Mouse (Mus musculus): ENCODE results near the gene Gm17387. TPM values are rescaled to one million over a fixed set of nuclear protein-coding genes. Genes with fewer than 3 reads are reported as not detected.

Gm17387 gene
- total and polyA plus RNA-seq, 2 experiments = not detected

- Histone ChIP-seq H3K27me3 (ENCODE audit: control insufficient read depth, insufficient read depth, low read length) (no peaks in the 10 kb centered on the region), H3K9ac (ENCODE audit: low read depth, low read length) (no peak overlapping the region), H3K79me2 (ENCODE audit: control insufficient read depth, insufficient read depth, low read length) (no peaks in the 10 kb centered on the region), H3K4me3 (ENCODE audit: insufficient read depth, low read depth, low read length) (no peak overlapping the region), H3K27ac (replicated peaks; ENCODE audit: insufficient read depth, low read depth, low read length) (no peak overlapping the region), H3K4me1 (ENCODE audit: control insufficient read depth, insufficient read depth, low read length) (no peaks in the 10 kb centered on the region), H3K36me3 (ENCODE audit: control insufficient read depth, insufficient read depth, low read length) (no peaks in the 10 kb centered on the region)
- 91% methylated on average over 4 of the region's 4 CpGs for WGBS
- no peak for TF ChIP-seq CTCF (IDR thresholded peaks at IDR 0.05; ENCODE audit: low read depth, low read length)
- TF ChIP-seq POLR2A (IDR thresholded peaks at IDR 0.05; ENCODE audit: extremely low read depth, insufficient read depth, low read length) = no peak
- no peak for DNase-seq (ENCODE audit: extremely low read depth, low read depth, low spot score)
Measured at GRCm38 (mm10) chr7:141078876-141079275, 49.9 kb downstream of the Gm17387 start.

Other genes with a start within 250 kb of the Gm17387 start
Only the 30 nearest of the 32 such genes appear.
- gene Zfp941, start 207.0 kb upstream of the Gm17387 start, total RNA-seq (2014; rRNA removed) = 1.0 TPM in 2 replicates
- 0.34 and 0.77 TPM in 2 replicates for gene Zfp941, start 207.0 kb upstream of the Gm17387 start, polyA plus RNA-seq (2012; rRNA removed)
- gene Urah, start 194.1 kb upstream of the Gm17387 start, total RNA-seq (2014; rRNA removed) = 511 and 549 TPM in 2 replicates
- gene Urah, start 194.1 kb upstream of the Gm17387 start, polyA plus RNA-seq (2012; rRNA removed) = 1,037 and 1,096 TPM in 2 replicates
- 0.46 TPM in 1 of 2 replicates, not detected in the other for gene Scgb1c1, start 183.6 kb upstream of the Gm17387 start, total RNA-seq (2014; rRNA removed)
- 1.0 TPM in 1 of 2 replicates, not detected in the other for gene Scgb1c1, start 183.6 kb upstream of the Gm17387 start, polyA plus RNA-seq (2012; rRNA removed)
- not detected in 2 replicates for gene Odf3, start 181.3 kb upstream of the Gm17387 start, total RNA-seq (2014; rRNA removed)
- not detected in 2 replicates for gene Odf3, start 181.3 kb upstream of the Gm17387 start, polyA plus RNA-seq (2012; rRNA removed)
- 0.60 and 1.4 TPM in 2 replicates for gene Gm45785, start 172.8 kb upstream of the Gm17387 start, total RNA-seq (2014; rRNA removed)
- gene Gm45785, start 172.8 kb upstream of the Gm17387 start, polyA plus RNA-seq (2012; rRNA removed) = not detected in 2 replicates
- 17.5 and 20.3 TPM in 2 replicates for gene Ric8a, start 172.2 kb upstream of the Gm17387 start, total RNA-seq (2014; rRNA removed)
- 24.6 and 34.4 TPM in 2 replicates for gene Ric8a, start 172.2 kb upstream of the Gm17387 start, polyA plus RNA-seq (2012; rRNA removed)
- 15.0 and 15.4 TPM in 2 replicates for gene Bet1l, start 171.6 kb upstream of the Gm17387 start, total RNA-seq (2014; rRNA removed)
- gene Bet1l, start 171.6 kb upstream of the Gm17387 start, polyA plus RNA-seq (2012; rRNA removed) = 22.1 and 29.2 TPM in 2 replicates
- gene Psmd13, start 147.2 kb upstream of the Gm17387 start, total RNA-seq (2014; rRNA removed) = 83.6 and 102 TPM in 2 replicates
- gene Psmd13, start 147.2 kb upstream of the Gm17387 start, polyA plus RNA-seq (2012; rRNA removed) = 51.1 and 58.2 TPM in 2 replicates
- 134 and 150 TPM in 2 replicates for gene Sirt3, start 146.8 kb upstream of the Gm17387 start, total RNA-seq (2014; rRNA removed)
- gene Sirt3, start 146.8 kb upstream of the Gm17387 start, polyA plus RNA-seq (2012; rRNA removed) = 155 TPM in 2 replicates
- 0.55 and 0.81 TPM in 2 replicates for gene Cox8b, start 128.7 kb upstream of the Gm17387 start, total RNA-seq (2014; rRNA removed)
- gene Cox8b, start 128.7 kb upstream of the Gm17387 start, polyA plus RNA-seq (2012; rRNA removed) = not detected in 2 replicates
- gene Nlrp6, start 108.2 kb upstream of the Gm17387 start, total RNA-seq (2014; rRNA removed) = 28.9 and 33.4 TPM in 2 replicates
- 72.9 and 119 TPM in 2 replicates for gene Nlrp6, start 108.2 kb upstream of the Gm17387 start, polyA plus RNA-seq (2012; rRNA removed)
- gene Pgghg, start 87.7 kb upstream of the Gm17387 start, total RNA-seq (2014; rRNA removed) = 16.6 and 19.1 TPM in 2 replicates
- gene Pgghg, start 87.7 kb upstream of the Gm17387 start, polyA plus RNA-seq (2012; rRNA removed) = 41.3 and 43.3 TPM in 2 replicates
- 0.40 and 0.55 TPM in 2 replicates for gene Ifitm5, start 78.8 kb upstream of the Gm17387 start, total RNA-seq (2014; rRNA removed)
- 0.76 and 1.0 TPM in 2 replicates for gene Ifitm5, start 78.8 kb upstream of the Gm17387 start, polyA plus RNA-seq (2012; rRNA removed)
- not detected in 2 replicates for gene Gm45717, start 73.2 kb upstream of the Gm17387 start, total RNA-seq (2014; rRNA removed)
- gene Gm45717, start 73.2 kb upstream of the Gm17387 start, polyA plus RNA-seq (2012; rRNA removed) = not detected in 2 replicates
- gene Ifitm2, start 73.1 kb upstream of the Gm17387 start, total RNA-seq (2014; rRNA removed) = 270 and 282 TPM in 2 replicates
- 968 and 1,028 TPM in 2 replicates for gene Ifitm2, start 73.1 kb upstream of the Gm17387 start, polyA plus RNA-seq (2012; rRNA removed)
- 11.2 and 11.3 TPM in 2 replicates for gene Ifitm1, start 61.9 kb upstream of the Gm17387 start, total RNA-seq (2014; rRNA removed)
- gene Ifitm1, start 61.9 kb upstream of the Gm17387 start, polyA plus RNA-seq (2012; rRNA removed) = 48.6 and 79.4 TPM in 2 replicates
- 296 and 392 TPM in 2 replicates for gene Ifitm3, start 18.4 kb upstream of the Gm17387 start, total RNA-seq (2014; rRNA removed)
- 848 and 1,254 TPM in 2 replicates for gene Ifitm3, start 18.4 kb upstream of the Gm17387 start, polyA plus RNA-seq (2012; rRNA removed)
- 0.81 and 0.83 TPM in 2 replicates for gene Ifitm6, start 11.2 kb upstream of the Gm17387 start, total RNA-seq (2014; rRNA removed)
- gene Ifitm6, start 11.2 kb upstream of the Gm17387 start, polyA plus RNA-seq (2012; rRNA removed) = 0.72 and 1.7 TPM in 2 replicates
- gene B4galnt4, start 32.0 kb downstream of the Gm17387 start, total RNA-seq (2014; rRNA removed) = 0.09 TPM in 1 of 2 replicates, not detected in the other
- 0.04 and 0.10 TPM in 2 replicates for gene B4galnt4, start 32.0 kb downstream of the Gm17387 start, polyA plus RNA-seq (2012; rRNA removed)
- gene Pkp3, start 49.1 kb downstream of the Gm17387 start, total RNA-seq (2014; rRNA removed) = 0.60 and 0.83 TPM in 2 replicates
- 1.9 and 2.0 TPM in 2 replicates for gene Pkp3, start 49.1 kb downstream of the Gm17387 start, polyA plus RNA-seq (2012; rRNA removed)
- 21.8 and 28.5 TPM in 2 replicates for gene Sigirr, start 71.4 kb downstream of the Gm17387 start, total RNA-seq (2014; rRNA removed)
- gene Sigirr, start 71.4 kb downstream of the Gm17387 start, polyA plus RNA-seq (2012; rRNA removed) = 42.4 and 42.5 TPM in 2 replicates
- not detected in 2 replicates for gene Ano9, start 88.7 kb downstream of the Gm17387 start, total RNA-seq (2014; rRNA removed)
- 0.09 and 0.13 TPM in 2 replicates for gene Ano9, start 88.7 kb downstream of the Gm17387 start, polyA plus RNA-seq (2012; rRNA removed)
- gene Ptdss2, start 93.3 kb downstream of the Gm17387 start, total RNA-seq (2014; rRNA removed) = 5.2 and 5.4 TPM in 2 replicates
- gene Ptdss2, start 93.3 kb downstream of the Gm17387 start, polyA plus RNA-seq (2012; rRNA removed) = 10.7 and 13.5 TPM in 2 replicates
- gene Rnh1, start 143.7 kb downstream of the Gm17387 start, total RNA-seq (2014; rRNA removed) = 106 and 108 TPM in 2 replicates
- gene Rnh1, start 143.7 kb downstream of the Gm17387 start, polyA plus RNA-seq (2012; rRNA removed) = 134 and 136 TPM in 2 replicates
- gene Hras, start 164.9 kb downstream of the Gm17387 start, total RNA-seq (2014; rRNA removed) = 37.6 and 53.8 TPM in 2 replicates
- gene Hras, start 164.9 kb downstream of the Gm17387 start, polyA plus RNA-seq (2012; rRNA removed) = 50.4 and 58.9 TPM in 2 replicates
- 1.8 and 2.1 TPM in 2 replicates for gene Lrrc56, start 165.0 kb downstream of the Gm17387 start, total RNA-seq (2014; rRNA removed)
- 4.4 and 4.8 TPM in 2 replicates for gene Lrrc56, start 165.0 kb downstream of the Gm17387 start, polyA plus RNA-seq (2012; rRNA removed)
- gene Lmntd2, start 184.9 kb downstream of the Gm17387 start, total RNA-seq (2014; rRNA removed) = 0.47 and 0.83 TPM in 2 replicates
- 1.4 and 2.2 TPM in 2 replicates for gene Lmntd2, start 184.9 kb downstream of the Gm17387 start, polyA plus RNA-seq (2012; rRNA removed)
- 21.6 and 22.5 TPM in 2 replicates for gene Rassf7, start 186.7 kb downstream of the Gm17387 start, total RNA-seq (2014; rRNA removed)
- gene Rassf7, start 186.7 kb downstream of the Gm17387 start, polyA plus RNA-seq (2012; rRNA removed) = 49.1 and 53.3 TPM in 2 replicates
- gene Phrf1, start 199.7 kb downstream of the Gm17387 start, total RNA-seq (2014; rRNA removed) = 8.1 and 12.6 TPM in 2 replicates
- gene Phrf1, start 199.7 kb downstream of the Gm17387 start, polyA plus RNA-seq (2012; rRNA removed) = 6.7 and 9.2 TPM in 2 replicates
- 22.8 and 32.2 TPM in 2 replicates for gene Irf7, start 237.3 kb downstream of the Gm17387 start, total RNA-seq (2014; rRNA removed)
- 42.4 and 102 TPM in 2 replicates for gene Irf7, start 237.3 kb downstream of the Gm17387 start, polyA plus RNA-seq (2012; rRNA removed)

Data from liver, adult 2 months (tissue).